Mouse (Mus musculus) brain, embryonic 14.5 days (tissue): ENCODE data around the gene Grin3a.

Source experiments
- CTCF ChIP-seq: fragments of 200-500 bp; IDR thresholded peaks from 2 replicates; pipeline ENCODE4 v1.5.1; 2012; ENCODE audit warnings: inconsistent platforms, mild to moderate bottlenecking, moderate library complexity, borderline replicate concordance; ENCODE audit not compliant: insufficient read depth, insufficient read length; ENCODE audit errors: extremely low read depth
- POLR2A ChIP-seq: fragments of 200-500 bp; IDR thresholded peaks from 2 replicates; pipeline ENCODE4 v1.6.1; 2012; ENCODE audit warnings: mild to moderate bottlenecking, inconsistent platforms, borderline replicate concordance; ENCODE audit not compliant: poor library complexity, insufficient read depth, insufficient read length, severe bottlenecking; ENCODE audit errors: extremely low read depth

DNA sequence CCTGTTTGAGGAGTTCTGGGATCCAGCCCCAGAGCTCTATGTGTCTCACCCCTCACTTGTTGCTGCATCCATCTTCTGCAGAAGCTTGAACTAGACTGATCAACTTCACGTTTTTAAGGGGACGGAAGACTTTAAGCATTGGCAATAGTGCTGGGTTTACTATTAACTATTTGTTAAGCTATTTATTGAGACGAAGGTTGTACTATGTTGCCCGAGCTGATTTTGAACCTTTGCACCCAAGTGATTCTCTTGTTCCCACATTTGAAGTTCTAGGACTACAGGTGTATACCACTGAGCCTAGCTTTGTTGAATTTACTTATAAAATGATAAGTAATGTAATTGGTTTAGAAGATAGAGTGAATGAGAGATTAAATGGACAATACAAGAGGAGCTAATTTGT, 221.6 kb downstream of the Grin3a start:
- no peak for TF ChIP-seq POLR2A
- no peak for TF ChIP-seq CTCF
